Mouse (Mus musculus): ENCODE data around the gene Glce. TPM values are rescaled to one million over a fixed set of nuclear protein-coding genes. Genes with fewer than 3 reads are reported as not detected.

Gene Glce
- polyA plus RNA-seq (2017; shearing (Covaris generic)) = 10.0 TPM

DNA sequence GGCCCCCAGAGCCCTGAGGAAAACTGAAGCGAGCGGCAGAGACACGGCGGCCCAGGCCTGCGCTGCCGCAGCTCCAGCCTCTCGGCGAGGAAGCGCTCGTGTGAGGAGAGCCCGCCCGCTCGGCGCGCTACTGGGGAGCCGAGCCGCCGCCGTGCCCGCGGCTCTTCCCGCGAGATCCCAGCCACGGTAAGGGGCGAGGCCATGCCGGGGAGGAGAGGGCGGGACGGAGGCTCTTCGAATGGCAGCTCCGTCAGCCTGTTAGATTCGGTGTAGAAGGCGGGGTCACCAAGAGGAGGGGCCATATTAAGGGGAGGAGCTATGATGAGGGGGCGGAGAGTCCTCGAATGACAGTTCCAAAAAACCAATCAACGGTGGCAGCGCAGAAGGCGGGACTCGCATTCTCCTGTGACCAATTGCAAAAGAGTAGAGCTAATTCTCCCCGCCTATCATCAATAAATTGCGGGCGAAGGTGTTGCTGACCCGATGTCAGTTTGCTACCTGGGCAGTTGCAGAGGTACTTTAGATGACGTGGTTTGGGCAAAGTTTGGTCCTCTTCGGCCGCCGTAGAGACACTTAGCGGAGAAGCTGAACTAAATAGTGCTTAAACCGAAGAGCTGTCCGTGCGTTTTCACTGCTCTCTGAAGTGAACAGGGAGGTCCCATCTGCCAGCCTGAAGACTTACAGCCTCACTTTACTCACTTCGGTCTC, at the start of gene Glce:
Gene Glce, minus strand, starts transcription at position 148 of the 708 bp plus-strand sequence.

DNA sequence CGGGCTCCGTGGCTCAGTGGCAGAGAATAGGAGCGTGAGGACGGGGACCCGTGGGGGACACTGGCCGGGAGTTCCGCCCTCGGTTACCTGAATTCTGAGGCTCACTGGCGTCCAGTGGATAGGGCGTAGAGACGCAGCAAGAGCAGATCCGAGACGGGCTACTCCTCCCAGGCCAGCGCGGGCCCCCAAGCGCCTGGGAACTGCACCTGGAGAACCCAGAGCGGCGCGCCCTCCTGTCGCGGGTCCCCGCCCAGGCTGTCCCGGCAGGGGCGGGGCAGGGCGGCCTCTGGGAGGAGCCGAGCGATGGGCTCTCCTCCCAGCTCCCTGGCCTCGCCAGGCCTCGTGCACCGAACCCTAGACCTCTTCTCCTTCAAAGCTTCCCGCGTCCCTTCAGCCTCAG, 95.9 kb downstream of the Glce start, which contains the start of gene Paqr5:
Gene Paqr5, minus strand, starts transcription at position 257 of the 400 bp plus-strand sequence.

Other genes with a start within 250 kb of the Glce start
- 1,506 TPM for gene Rplp1, start 208.1 kb downstream of the Glce start, polyA plus RNA-seq (2017; shearing (Covaris generic))
- gene Kif23, start 175.9 kb downstream of the Glce start, polyA plus RNA-seq (2017; shearing (Covaris generic)) = 15.5 TPM
- gene Paqr5, start 95.8 kb downstream of the Glce start, polyA plus RNA-seq (2017; shearing (Covaris generic)) = 0.20 TPM
- gene Spesp1, start 159.6 kb upstream of the Glce start, polyA plus RNA-seq (2017; shearing (Covaris generic)) = not detected
- gene Anp32a, start 218.6 kb upstream of the Glce start, polyA plus RNA-seq (2017; shearing (Covaris generic)) = 157 TPM